In genomic region chr10:109765650-109766049, GRCm38 (mm10) we compare ENCODE assay signal across 8 mouse cellular contexts.
DNase-seq lines count a peak whose midpoint lies in the region; ATAC-seq and TF ChIP-seq lines count a peak whose summit lies in the region.

No protein-coding gene starts in this region.

- H3K36me3 ChIP-seq in forebrain, embryonic 10.5 days (replicated peaks) = no peaks in the 10 kb centered on the region
- no peaks in the 10 kb centered on the region for H3K36me3 ChIP-seq in forebrain, embryonic 15.5 days
- H3K36me3 ChIP-seq in neural tube, embryonic 15.5 days = peaks cover 6% of the 10 kb centered on the region; the same call in 1 of the 2 replicates

- no peak overlapping the region for H3K27ac ChIP-seq in forebrain, embryonic 10.5 days
- H3K27ac ChIP-seq in forebrain, embryonic 15.5 days (replicated peaks) = no peak overlapping the region
- no peak overlapping the region for H3K27ac ChIP-seq in neural tube, embryonic 15.5 days (replicated peaks)

- no peaks in the 10 kb centered on the region for H3K4me1 ChIP-seq in forebrain, embryonic 10.5 days
- no peaks in the 10 kb centered on the region for H3K4me1 ChIP-seq in forebrain, embryonic 15.5 days
- H3K4me1 ChIP-seq in neural tube, embryonic 15.5 days = no peaks in the 10 kb centered on the region
- no peaks in the 10 kb centered on the region for H3K4me1 ChIP-seq in lung, adult 2 months (ENCODE audit: control insufficient read depth, insufficient read depth, low read length)

- ATAC-seq in forebrain, embryonic 15.5 days (replicated peaks) = no peak
- no peak for ATAC-seq in neural tube, embryonic 15.5 days (ENCODE audit: low FRiP score)

- no peaks in the 10 kb centered on the region for H3K27me3 ChIP-seq in forebrain, embryonic 10.5 days (ENCODE audit: poor library complexity, severe bottlenecking)
- H3K27me3 ChIP-seq in forebrain, embryonic 15.5 days = no peaks in the 10 kb centered on the region
- H3K27me3 ChIP-seq in neural tube, embryonic 15.5 days (replicated peaks) = no peaks in the 10 kb centered on the region

- no peaks in the 10 kb centered on the region for H3K9me3 ChIP-seq in forebrain, embryonic 10.5 days
- H3K9me3 ChIP-seq in forebrain, embryonic 15.5 days = no peaks in the 10 kb centered on the region
- H3K9me3 ChIP-seq in neural tube, embryonic 15.5 days (replicated peaks) = no peaks in the 10 kb centered on the region

- WGBS in forebrain, embryonic 10.5 days = 6% methylated on average over 2 of the region's 2 CpGs
- WGBS in forebrain, embryonic 15.5 days = 5% methylated on average over 2 of the region's 2 CpGs
- 5% methylated on average over 2 of the region's 2 CpGs for WGBS in neural tube, embryonic 15.5 days
- WGBS in lung, adult 2 months = 9% methylated on average over 2 of the region's 2 CpGs

- H3K4me3 ChIP-seq in forebrain, embryonic 10.5 days = no peak overlapping the region
- H3K4me3 ChIP-seq in forebrain, embryonic 15.5 days = no peak overlapping the region
- no peak overlapping the region for H3K4me3 ChIP-seq in neural tube, embryonic 15.5 days (replicated peaks)
- H3K4me3 ChIP-seq in lung, adult 2 months (replicated peaks; ENCODE audit: extremely low read depth, low read depth, low read length) = no peak overlapping the region

- H3K4me2 ChIP-seq in forebrain, embryonic 15.5 days (replicated peaks) = no peak overlapping the region
- no peak overlapping the region for H3K4me2 ChIP-seq in neural tube, embryonic 15.5 days

- TF ChIP-seq CTCF in lung, adult 2 months (IDR thresholded peaks at IDR 0.05; ENCODE audit: insufficient read depth, low read length) = 0 out of 2 replicates have a peak, but pooled peaks have one; percentile 7

- H3K9ac ChIP-seq in forebrain, embryonic 15.5 days (replicated peaks) = no peak overlapping the region
- no peak overlapping the region for H3K9ac ChIP-seq in neural tube, embryonic 15.5 days (replicated peaks)

- TF ChIP-seq POLR2A in lung, adult 2 months (IDR thresholded peaks at IDR 0.05; ENCODE audit: borderline replicate concordance, extremely low read depth, low read depth, low read length) = no peak

- peak; percentile 33 for DNase-seq in forebrain, embryonic 10.5 days (ENCODE audit: extremely low spot score, low spot score)
- peak; percentile 52 for DNase-seq in neural tube, embryonic 10.5 days (ENCODE audit: extremely low spot score, low spot score)
- DNase-seq in cerebellum, postnatal 14 days = peak; percentile 78 to 84
- DNase-seq in kidney, postnatal 10 days = peak; percentile 82
- DNase-seq in lung, adult 2 months = no peak
- DNase-seq in thymus, postnatal 0 days (ENCODE audit: low spot score) = no peak

Comparison
In these comparisons a context has a peak if more than half of its experiments do, and no peak if none do; other contexts are left out.
1. DNase-seq: peak in forebrain, embryonic 10.5 days (single experiment), neural tube, embryonic 10.5 days (single experiment), cerebellum, postnatal 14 days (2 of 2) and kidney, postnatal 10 days (single experiment); none in lung, adult 2 months (single experiment) and thymus, postnatal 0 days (single experiment).